Mouse (Mus musculus): Measurements from ENCODE around the gene Krt33a. TPM values are rescaled to one million over a fixed set of nuclear protein-coding genes. Genes with fewer than 3 reads are reported as not detected.

Gene Krt33a
- not detected in 2 replicates for polyA plus RNA-seq (2012; ENCODE audit: insufficient read depth, insufficient read length, missing spikeins)

GRCm38 (mm10) chr11:100016112-100016511 is at the start of gene Krt33a:
Gene Krt33a, minus strand, starts transcription at chr11:100016212.
- no peak for TF ChIP-seq CTCF (IDR thresholded peaks at IDR 0.05; ENCODE audit: low read depth, low read length)
- TF ChIP-seq POLR2A (IDR thresholded peaks at IDR 0.05; ENCODE audit: borderline replicate concordance, low read depth, low read length), result no peak
- Histone ChIP-seq H3K4me1 (ENCODE audit: control insufficient read depth, insufficient read depth, low read length) (no peaks in the 10 kb centered on the region), H3K4me3 (ENCODE audit: insufficient read depth, low read length) (no peak within 1 kb of the TSS), H3K27ac (ENCODE audit: insufficient read depth, low read depth, low read length) (no peak within 1 kb of the TSS)

- no peak overlapping the region for H3K27ac ChIP-seq (ENCODE audit: insufficient read depth, low read depth, low read length)
- no peaks in the 10 kb centered on the region for H3K4me1 ChIP-seq (ENCODE audit: control insufficient read depth, insufficient read depth, low read length)
- H3K4me3 ChIP-seq (ENCODE audit: insufficient read depth, low read length), result no peak overlapping the region
- TF ChIP-seq CTCF (IDR thresholded peaks at IDR 0.05; ENCODE audit: low read depth, low read length), result no peak
- no peak for TF ChIP-seq POLR2A (IDR thresholded peaks at IDR 0.05; ENCODE audit: borderline replicate concordance, low read depth, low read length)
These were observed 42.9 kb upstream of the Krt33a start for GRCm38 (mm10) chr11:100058875-100059274.

GRCm38 (mm10) chr11:100055686-100056655 is 40.0 kb upstream of the Krt33a start:
- TF ChIP-seq CTCF (IDR thresholded peaks at IDR 0.05; ENCODE audit: low read depth, low read length) (no peak), POLR2A (IDR thresholded peaks at IDR 0.05; ENCODE audit: borderline replicate concordance, low read depth, low read length) (no peak)
- no peaks in the 10 kb centered on the region for H3K4me1 ChIP-seq (ENCODE audit: control insufficient read depth, insufficient read depth, low read length)
- H3K4me3 ChIP-seq (ENCODE audit: insufficient read depth, low read length), result no peak overlapping the region
- H3K27ac ChIP-seq (ENCODE audit: insufficient read depth, low read depth, low read length), result no peak overlapping the region

- no peak within 1 kb of the TSS for H3K4me3 ChIP-seq (ENCODE audit: insufficient read depth, low read length)
- H3K27ac ChIP-seq (ENCODE audit: insufficient read depth, low read depth, low read length), result no peak within 1 kb of the TSS
- no peak for TF ChIP-seq CTCF (IDR thresholded peaks at IDR 0.05; ENCODE audit: low read depth, low read length)
- no peak for TF ChIP-seq POLR2A (IDR thresholded peaks at IDR 0.05; ENCODE audit: borderline replicate concordance, low read depth, low read length)
- H3K4me1 ChIP-seq (ENCODE audit: control insufficient read depth, insufficient read depth, low read length), result no peaks in the 10 kb centered on the region
These were observed 34.4 kb upstream of the Krt33a start, which contains the start of gene Krt31 for GRCm38 (mm10) chr11:100050451-100050850. Gene Krt31, minus strand, starts transcription at chr11:100050551.

- Histone ChIP-seq H3K27ac (ENCODE audit: insufficient read depth, low read depth, low read length) (no peak overlapping the region), H3K4me3 (ENCODE audit: insufficient read depth, low read length) (no peak overlapping the region), H3K4me1 (ENCODE audit: control insufficient read depth, insufficient read depth, low read length) (no peaks in the 10 kb centered on the region)
- TF ChIP-seq CTCF (IDR thresholded peaks at IDR 0.05; ENCODE audit: low read depth, low read length), result no peak
- no peak for TF ChIP-seq POLR2A (IDR thresholded peaks at IDR 0.05; ENCODE audit: borderline replicate concordance, low read depth, low read length)
These were observed 31.2 kb upstream of the Krt33a start for GRCm38 (mm10) chr11:100047193-100047592.

GRCm38 (mm10) chr11:100046303-100046866 is 30.4 kb upstream of the Krt33a start:
- TF ChIP-seq CTCF (IDR thresholded peaks at IDR 0.05; ENCODE audit: low read depth, low read length), result no peak
- TF ChIP-seq POLR2A (IDR thresholded peaks at IDR 0.05; ENCODE audit: borderline replicate concordance, low read depth, low read length), result no peak

GRCm38 (mm10) chr11:100041454-100041853 is 25.4 kb upstream of the Krt33a start, which contains the start of gene Krt34:
Gene Krt34, minus strand, starts transcription at chr11:100041554.
- no peak within 1 kb of the TSS for H3K4me3 ChIP-seq (ENCODE audit: insufficient read depth, low read length)
- TF ChIP-seq CTCF (IDR thresholded peaks at IDR 0.05; ENCODE audit: low read depth, low read length), result no peak
- no peak for TF ChIP-seq POLR2A (IDR thresholded peaks at IDR 0.05; ENCODE audit: borderline replicate concordance, low read depth, low read length)
- H3K27ac ChIP-seq (ENCODE audit: insufficient read depth, low read depth, low read length), result no peak within 1 kb of the TSS
- H3K4me1 ChIP-seq (ENCODE audit: control insufficient read depth, insufficient read depth, low read length), result no peaks in the 10 kb centered on the region

More at GRCm38 (mm10) chr11:100046303-100046866, 30.4 kb upstream of the Krt33a start:
- no peaks in the 10 kb centered on the region for H3K4me1 ChIP-seq (ENCODE audit: control insufficient read depth, insufficient read depth, low read length)
- H3K27ac ChIP-seq (ENCODE audit: insufficient read depth, low read depth, low read length), result no peak overlapping the region
- H3K4me3 ChIP-seq (ENCODE audit: insufficient read depth, low read length), result no peak overlapping the region

- H3K4me3 ChIP-seq (ENCODE audit: insufficient read depth, low read length), result no peak within 1 kb of the TSS
- no peak within 1 kb of the TSS for H3K27ac ChIP-seq (ENCODE audit: insufficient read depth, low read depth, low read length)
- TF ChIP-seq POLR2A (IDR thresholded peaks at IDR 0.05; ENCODE audit: borderline replicate concordance, low read depth, low read length) (no peak), CTCF (IDR thresholded peaks at IDR 0.05; ENCODE audit: low read depth, low read length) (no peak)
- H3K4me1 ChIP-seq (ENCODE audit: control insufficient read depth, insufficient read depth, low read length), result no peaks in the 10 kb centered on the region
These were observed 13.8 kb upstream of the Krt33a start, which contains the start of gene Krt33b for GRCm38 (mm10) chr11:100029768-100030167. Gene Krt33b, minus strand, starts transcription at chr11:100029868.

- TF ChIP-seq CTCF (IDR thresholded peaks at IDR 0.05; ENCODE audit: low read depth, low read length) (no peak), POLR2A (IDR thresholded peaks at IDR 0.05; ENCODE audit: borderline replicate concordance, low read depth, low read length) (no peak)
- H3K4me3 ChIP-seq (ENCODE audit: insufficient read depth, low read length), result no peak overlapping the region
- H3K4me1 ChIP-seq (ENCODE audit: control insufficient read depth, insufficient read depth, low read length), result no peaks in the 10 kb centered on the region
- no peak overlapping the region for H3K27ac ChIP-seq (ENCODE audit: insufficient read depth, low read depth, low read length)
These were observed 5.4 kb upstream of the Krt33a start for GRCm38 (mm10) chr11:100021438-100021837.
